Mouse (Mus musculus) CH12.LX (cell line): Measurements from ENCODE around the gene Ercc5. TPM values are rescaled to one million over a fixed set of nuclear protein-coding genes. Genes with fewer than 3 reads are reported as not detected.

Experiments
- DNase-seq: peaks from one replicate; pipeline ENCODE4 v3.0.0-alpha.2; 2013; ENCODE audit errors: extremely low read depth
- H3K27ac ChIP-seq: 2 replicates; pipeline ENCODE4 v1.5.1; 2012; ENCODE audit warnings: low read depth, mild to moderate bottlenecking, control low read depth, moderate library complexity; ENCODE audit not compliant: insufficient read depth
- H3K27me3 ChIP-seq: replicated peaks from 2 replicates; pipeline ENCODE3; 2012; ENCODE audit warnings: inconsistent platforms
- H3K36me3 ChIP-seq, 2 experiments: replicated peaks in 1 of 2; 2 replicates each; pipeline versions ENCODE3 to v1.6.1; 2012; ENCODE audit warnings: inconsistent platforms in 1 of 2, low read length in 1 of 2, mild to moderate bottlenecking in 1 of 2, mixed read lengths in 1 of 2, moderate library complexity in 1 of 2; ENCODE audit not compliant: control insufficient read depth in 1 of 2, insufficient read depth in 1 of 2
- H3K4me1 ChIP-seq, 2 experiments: 2 replicates each; pipeline ENCODE4 v1.6.1; 2012; ENCODE audit warnings: inconsistent platforms in 1 of 2, moderate library complexity in 1 of 2; ENCODE audit not compliant: insufficient read depth in 2 of 2, control insufficient read depth in 1 of 2
- H3K4me2 ChIP-seq: 2 replicates; pipeline ENCODE4 v1.6.1; 2012; ENCODE audit warnings: low read depth, mild to moderate bottlenecking, control low read depth; ENCODE audit not compliant: poor library complexity, insufficient read depth, severe bottlenecking
- H3K4me3 ChIP-seq, 3 experiments: fragments of 150-350 bp in 1 of 3; sonication (generic) in 1 of 3; replicated peaks in 1 of 3; 2 replicates each; pipeline versions ENCODE3 to v1.5.1; 2011 to 2012; ENCODE audit warnings: low read depth in 2 of 3, low read length in 2 of 3, mild to moderate bottlenecking in 2 of 3, moderate library complexity in 2 of 3, control low read depth in 1 of 3, improper control_type of control experiment in 1 of 3, inconsistent platforms in 1 of 3, mixed read lengths in 1 of 3; ENCODE audit not compliant: poor library complexity in 1 of 3
- H3K79me2 ChIP-seq: replicated peaks from 2 replicates; pipeline ENCODE4 v1.6.1; 2012; ENCODE audit warnings: mild to moderate bottlenecking, moderate library complexity; ENCODE audit not compliant: control insufficient read depth, poor library complexity, insufficient read depth, severe bottlenecking; ENCODE audit errors: extremely low read depth
- H3K9ac ChIP-seq: 2 replicates; pipeline ENCODE4 v1.6.1; 2012; ENCODE audit warnings: low read depth, mild to moderate bottlenecking, control low read depth, moderate library complexity; ENCODE audit not compliant: insufficient read depth
- H3K9me3 ChIP-seq: replicated peaks from 2 replicates; pipeline ENCODE3; 2012; ENCODE audit warnings: low read length, inconsistent platforms, mixed read lengths
- BHLHE40 ChIP-seq: IDR thresholded peaks from 2 replicates; pipeline ENCODE4 v1.6.1; 2011; ENCODE audit warnings: mild to moderate bottlenecking, low read depth, low read length, improper control_type of control experiment
- CHD2 ChIP-seq: IDR thresholded peaks from 2 replicates; pipeline ENCODE4 v1.6.1; 2011; ENCODE audit warnings: low read length, improper control_type of control experiment
- CTCF ChIP-seq, 2 experiments: IDR thresholded peaks in 1 of 2; conservative IDR thresholded peaks in 1 of 2; 2 replicates each; pipeline ENCODE4 v1.5.1; 2011 to 2012; ENCODE audit warnings: low read depth in 2 of 2, low read length in 2 of 2, improper control_type of control experiment in 1 of 2, inconsistent platforms in 1 of 2, mild to moderate bottlenecking in 1 of 2, moderate library complexity in 1 of 2
- EP300 ChIP-seq: IDR thresholded peaks from 2 replicates; pipeline ENCODE4 v1.6.1; 2011; ENCODE audit warnings: low read length, improper control_type of control experiment
- GABPA ChIP-seq: IDR thresholded peaks from 2 replicates; pipeline ENCODE4 v1.6.1; 2012; ENCODE audit warnings: low read depth, low read length, improper control_type of control experiment, inconsistent platforms; ENCODE audit not compliant: insufficient replicate concordance
- HCFC1 ChIP-seq: IDR thresholded peaks from 2 replicates; pipeline ENCODE4 v1.6.1; 2012; ENCODE audit warnings: low read depth, mild to moderate bottlenecking, inconsistent platforms, low read length, improper control_type of control experiment
- IRF4 ChIP-seq: IDR thresholded peaks from 2 replicates; pipeline ENCODE4 v1.6.1; 2014; ENCODE audit warnings: low read depth, mild to moderate bottlenecking, inconsistent platforms, low read length, improper control_type of control experiment
- JUND ChIP-seq: conservative IDR thresholded peaks from 2 replicates; pipeline ENCODE4 v1.6.1; 2011; ENCODE audit warnings: low read depth, low read length, improper control_type of control experiment
- KAT2A ChIP-seq: IDR thresholded peaks from 2 replicates; pipeline ENCODE4 v1.6.1; 2012; ENCODE audit warnings: low read length, improper control_type of control experiment, inconsistent platforms; ENCODE audit not compliant: insufficient replicate concordance
- MAFK ChIP-seq: IDR thresholded peaks from 2 replicates; pipeline ENCODE4 v1.6.1; 2011; ENCODE audit warnings: low read length, improper control_type of control experiment; ENCODE audit not compliant: insufficient replicate concordance
- MAX ChIP-seq: IDR thresholded peaks from 2 replicates; pipeline ENCODE4 v1.6.1; 2011; ENCODE audit warnings: low read length, improper control_type of control experiment
- MAZ ChIP-seq: IDR thresholded peaks from 2 replicates; pipeline ENCODE4 v1.6.1; 2012; ENCODE audit warnings: low read depth, mild to moderate bottlenecking, inconsistent platforms, low read length, improper control_type of control experiment, moderate library complexity
- PAX5 ChIP-seq: IDR thresholded peaks from 2 replicates; pipeline ENCODE4 v1.6.1; 2012; ENCODE audit warnings: low read length, inconsistent platforms, mixed read lengths
- POLR2A ChIP-seq: IDR thresholded peaks from 2 replicates; pipeline ENCODE4 v1.6.1; 2011; ENCODE audit warnings: low read depth, mild to moderate bottlenecking, improper control_type of control experiment, low read length
- POLR2AphosphoS2 ChIP-seq: IDR thresholded peaks from 2 replicates; pipeline ENCODE4 v1.6.1; 2011; ENCODE audit warnings: low read depth, low read length, improper control_type of control experiment
- RAD21 ChIP-seq: IDR thresholded peaks from 2 replicates; pipeline ENCODE4 v1.6.1; 2011; ENCODE audit warnings: low read depth, mild to moderate bottlenecking, low read length, improper control_type of control experiment, moderate library complexity
- RCOR1 ChIP-seq: conservative IDR thresholded peaks from 2 replicates; pipeline ENCODE4 v1.6.1; 2012; ENCODE audit warnings: low read depth, mild to moderate bottlenecking, inconsistent platforms, low read length, improper control_type of control experiment
- SIN3A ChIP-seq: IDR thresholded peaks from 2 replicates; pipeline ENCODE4 v1.6.1; 2012; ENCODE audit warnings: low read length, improper control_type of control experiment, inconsistent platforms
- SMC3 ChIP-seq: IDR thresholded peaks from 2 replicates; pipeline ENCODE4 v1.6.1; 2011; ENCODE audit warnings: low read depth, low read length, improper control_type of control experiment
- TBP ChIP-seq: conservative IDR thresholded peaks from 2 replicates; pipeline ENCODE4 v1.6.1; 2011; ENCODE audit warnings: low read depth, low read length, improper control_type of control experiment
- TCF12 ChIP-seq: IDR thresholded peaks from 2 replicates; pipeline ENCODE4 v1.6.1; 2014; ENCODE audit warnings: low read depth, mild to moderate bottlenecking, inconsistent platforms, low read length, improper control_type of control experiment
- UBTF ChIP-seq: IDR thresholded peaks from 2 replicates; pipeline ENCODE4 v1.6.1; 2012; ENCODE audit warnings: low read depth, mild to moderate bottlenecking, inconsistent platforms, low read length, improper control_type of control experiment, moderate library complexity
- USF1 ChIP-seq: IDR thresholded peaks from 2 replicates; pipeline ENCODE4 v1.6.1; 2014; ENCODE audit warnings: low read depth, mild to moderate bottlenecking, inconsistent platforms, low read length, improper control_type of control experiment
- USF2 ChIP-seq: conservative IDR thresholded peaks from 2 replicates; pipeline ENCODE4 v1.6.1; 2011; ENCODE audit warnings: low read depth, low read length, improper control_type of control experiment
- ZMIZ1 ChIP-seq: IDR thresholded peaks from 2 replicates; pipeline ENCODE4 v1.6.1; 2012; ENCODE audit warnings: low read depth, mild to moderate bottlenecking, inconsistent platforms, low read length, improper control_type of control experiment
- ZNF384 ChIP-seq: IDR thresholded peaks from 2 replicates; pipeline ENCODE4 v1.6.1; 2012; ENCODE audit warnings: low read depth, low read length, improper control_type of control experiment, inconsistent platforms
- dilution Hi-C: fragments of 300-500 bp; cut with MboI; formaldehyde crosslinking; loops from 2 replicates; pipeline ENCODE4 v1.14.3; 2020; ENCODE audit warnings: low sequenced_read_pairs; ENCODE audit not compliant: extremely low pct_unique_long_range_greater_than_20kb, extremely low pct_ligation_motif_present
- in situ Hi-C: fragments of 300-500 bp; cut with MboI; formaldehyde crosslinking; loops from 3 replicates; pipeline ENCODE4 v1.14.3; 2019; ENCODE audit warnings: low sequenced_read_pairs, low pct_ligation_motif_present, low pct_unique_long_range_greater_than_20kb, mixed read lengths
- polyA plus RNA-seq: library from polyadenylated mRNA; unstranded; fragments of >175 nt; gene quantifications from 2 replicates; pipeline ENCODE4 v1.2.1, GENCODE M21; 2012; ENCODE audit warnings: low read depth; ENCODE audit not compliant: insufficient read length
- total RNA-seq, 2 experiments: library from RNA; depleted of rRNA; stranded (reverse); fragments of 300-350 nt in 1 of 2; fragments of >200 nt in 1 of 2; gene quantifications; 2 replicates each; pipeline ENCODE4 v1.2.3; 2012 to 2014

Ercc5 gene
- total and polyA plus RNA-seq, 3 experiments: 7.1 to 11.7 (median 8.2) TPM

GRCm38 (mm10) chr1:44172656-44173055, 25.1 kb downstream of the Ercc5 start:
- Histone ChIP-seq H3K79me2 (no peaks in the 10 kb centered on the region; the same call in 1 of the 2 replicates), H3K36me3 (peaks cover 35 to 73% of the 10 kb centered on the region in 2 experiments), H3K4me3 (no peak overlapping the region), H3K9me3 (peaks cover 13% of the 10 kb centered on the region), H3K4me1 (peaks cover 0 to 34% of the 10 kb centered on the region in 2 experiments; a peak in 2 of 4 replicates), H3K27me3 (no peaks in the 10 kb centered on the region), H3K4me2 (no peak overlapping the region), H3K9ac (no peak overlapping the region), H3K27ac (no peak overlapping the region)
- DNase-seq: no peak
- in situ Hi-C loops: no loop called here
- TF ChIP-seq CTCF (conservative IDR thresholded peaks at IDR 0.05 in 1 of 2, IDR thresholded peaks at IDR 0.05 in 1 of 2; ENCODE audit: low read depth in 2 of 2, low read length in 2 of 2) (no peak), ZNF384 (no peak), MAZ (no peak), ZMIZ1 (no peak), GABPA (no peak), JUND (no peak), UBTF (no peak), POLR2A (no peak), SMC3 (no peak), USF1 (no peak)
- dilution Hi-C loops: no loop called here

GRCm38 (mm10) chr1:44173903-44174302, 26.4 kb downstream of the Ercc5 start:
- Histone ChIP-seq H3K27ac (no peak overlapping the region), H3K4me1 (peaks cover 0 to 45% of the 10 kb centered on the region in 2 experiments; a peak in 2 of 4 replicates), H3K9ac (no peak overlapping the region), H3K4me3 (no peak overlapping the region), H3K36me3 (peaks cover 28 to 67% of the 10 kb centered on the region in 2 experiments), H3K79me2 (no peaks in the 10 kb centered on the region; the same call in 1 of the 2 replicates), H3K4me2 (no peak overlapping the region), H3K9me3 (peaks cover 11% of the 10 kb centered on the region), H3K27me3 (no peaks in the 10 kb centered on the region)
- in situ Hi-C loops (no loop called here), dilution Hi-C loops (no loop called here)
- DNase-seq: peak; percentile 48
- TF ChIP-seq TBP (no peak), BHLHE40 (no peak), RAD21 (peak; percentile 67), CTCF (conservative IDR thresholded peaks at IDR 0.05 in 1 of 2, IDR thresholded peaks at IDR 0.05 in 1 of 2; ENCODE audit: low read depth in 2 of 2, low read length in 2 of 2) (peak; percentile 33 to 66; a peak in 3 of 4 replicates), SMC3 (peak; percentile 56), MAX (no peak)

GRCm38 (mm10) chr1:44178086-44178485, 30.5 kb downstream of the Ercc5 start:
- Histone ChIP-seq H3K4me2 (no peak overlapping the region), H3K79me2 (no peaks in the 10 kb centered on the region), H3K27ac (no peak overlapping the region), H3K36me3 (peaks cover 21 to 58% of the 10 kb centered on the region in 2 experiments), H3K27me3 (no peaks in the 10 kb centered on the region), H3K9ac (no peak overlapping the region), H3K9me3 (no peaks in the 10 kb centered on the region), H3K4me3 (no peak overlapping the region), H3K4me1 (peaks cover 0 to 50% of the 10 kb centered on the region in 2 experiments; a peak in 2 of 4 replicates)
- DNase-seq: peak; percentile 57
- in situ Hi-C loops (no loop called here), dilution Hi-C loops (no loop called here)
- TF ChIP-seq POLR2AphosphoS2 (no peak), CHD2 (no peak), POLR2A (no peak), SIN3A (no peak), USF2 (no peak), MAFK (no peak), CTCF (conservative IDR thresholded peaks at IDR 0.05 in 1 of 2, IDR thresholded peaks at IDR 0.05 in 1 of 2; ENCODE audit: low read depth in 2 of 2, low read length in 2 of 2) (no peak), TCF12 (peak; percentile 63; the same call in 1 of the 2 replicates), BHLHE40 (no peak), EP300 (no peak; the same call in 1 of the 2 replicates), SMC3 (no peak), RCOR1 (no peak), PAX5 (no peak), MAZ (no peak), KAT2A (no peak), IRF4 (no peak), ZNF384 (peak; percentile 80), HCFC1 (no peak)
